Mouse (Mus musculus): ENCODE measurements around the gene Tctex1d1.

DNA sequence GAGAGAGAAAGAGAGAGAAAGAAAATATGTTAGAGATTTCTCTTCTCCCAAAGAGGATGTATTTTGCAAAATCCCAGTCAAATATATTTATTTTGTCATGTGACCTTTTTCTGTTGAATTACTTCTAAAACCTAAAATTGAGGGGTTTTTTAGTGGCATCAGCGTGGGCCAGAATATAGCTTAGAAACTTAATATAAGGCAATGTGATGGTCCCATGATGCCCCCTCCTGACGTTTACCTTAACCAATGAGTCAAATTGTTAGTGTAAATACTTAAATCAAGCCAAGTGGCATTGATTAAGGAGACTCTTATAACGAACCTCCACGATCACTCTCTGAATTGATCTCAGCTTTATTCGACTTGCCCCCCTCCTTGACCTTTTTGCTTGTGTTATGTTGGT, 4.2 kb upstream of the Tctex1d1 start:
- TF ChIP-seq CTCF (IDR thresholded peaks at IDR 0.05; ENCODE audit: control insufficient read depth, insufficient read depth, low read length) (no peak), POLR2A (IDR thresholded peaks at IDR 0.05; ENCODE audit: borderline replicate concordance, control insufficient read depth, low read depth, low read length) (no peak)
